Mouse (Mus musculus) gastrocnemius, postnatal 14 days (tissue): ENCODE measurements around the gene Irak2. TPM values are rescaled to one million over a fixed set of nuclear protein-coding genes. Genes with fewer than 3 reads are reported as not detected.
A peak's percentile ranks its signal among the peaks of the same experiment; 100 is the strongest.
"Not testable (repeated sequence)": the region's sequence is repeated elsewhere in the genome, so short reads cannot be mapped to it uniquely, and the experiment has no call there.

ENCODE experiments used
- DNase-seq: peaks from one replicate; pipeline ENCODE4 v3.0.0; 2021; ENCODE audit warnings: mixed read lengths
- intact Hi-C: fragments of 180-260 bp; cut with DNase I; formaldehyde crosslinking; loops from one replicate; pipeline ENCODE4 v1.15.1; 2025; ENCODE audit warnings: low total_unique reads
- total RNA-seq, 2 experiments: library from RNA; stranded (reverse); gene quantifications; 2 replicates each; pipeline ENCODE4 v1.2.3; 2021

Gene Irak2
- total RNA-seq, 2 experiments from 2014 or later, result 4.7 to 4.8 TPM

DNA sequence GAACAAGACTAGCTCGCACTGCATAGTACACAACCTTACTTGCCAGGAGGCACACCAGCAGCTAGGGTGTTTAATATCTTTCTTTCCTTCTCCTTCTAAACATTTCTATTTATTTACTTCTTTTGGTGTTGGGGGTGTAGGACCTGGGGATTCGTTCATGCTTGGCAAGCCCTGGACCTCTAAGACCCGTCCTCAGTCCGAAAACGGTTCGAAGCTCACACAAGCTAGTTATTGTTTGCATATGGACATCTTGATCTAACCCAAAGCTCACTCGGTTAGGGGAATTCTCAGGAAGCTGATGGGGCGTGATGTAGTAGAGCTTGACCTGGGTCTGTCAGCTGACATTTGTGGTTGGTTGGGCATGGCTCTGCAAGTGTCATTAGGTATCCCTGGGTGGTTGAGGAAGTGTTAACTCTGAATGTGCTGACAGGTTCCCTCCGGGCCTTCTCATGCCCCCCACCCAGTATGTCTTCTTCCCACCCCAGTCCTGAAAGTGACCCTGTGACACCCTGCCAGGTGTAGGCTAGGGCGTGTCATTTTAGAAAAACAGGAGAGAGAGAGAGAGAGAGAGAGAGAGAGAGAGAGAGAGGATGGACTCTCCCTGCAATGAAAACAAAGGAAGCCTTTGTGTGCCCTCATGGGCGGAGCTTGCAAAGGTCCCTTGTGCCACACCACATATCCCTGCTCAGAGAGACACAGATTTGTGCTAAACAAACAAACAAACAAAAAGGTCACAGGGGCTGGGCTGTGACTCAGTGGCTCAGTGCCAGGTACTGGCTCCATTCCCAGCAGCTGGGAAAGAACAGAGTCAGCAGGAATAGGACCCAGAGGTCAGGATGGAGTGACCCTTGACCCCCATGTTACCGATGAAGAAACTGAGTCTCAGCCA is 23.3 kb downstream of the Irak2 start:
- intact Hi-C loops, result no loop called here
- DNase-seq, result no peak

DNA sequence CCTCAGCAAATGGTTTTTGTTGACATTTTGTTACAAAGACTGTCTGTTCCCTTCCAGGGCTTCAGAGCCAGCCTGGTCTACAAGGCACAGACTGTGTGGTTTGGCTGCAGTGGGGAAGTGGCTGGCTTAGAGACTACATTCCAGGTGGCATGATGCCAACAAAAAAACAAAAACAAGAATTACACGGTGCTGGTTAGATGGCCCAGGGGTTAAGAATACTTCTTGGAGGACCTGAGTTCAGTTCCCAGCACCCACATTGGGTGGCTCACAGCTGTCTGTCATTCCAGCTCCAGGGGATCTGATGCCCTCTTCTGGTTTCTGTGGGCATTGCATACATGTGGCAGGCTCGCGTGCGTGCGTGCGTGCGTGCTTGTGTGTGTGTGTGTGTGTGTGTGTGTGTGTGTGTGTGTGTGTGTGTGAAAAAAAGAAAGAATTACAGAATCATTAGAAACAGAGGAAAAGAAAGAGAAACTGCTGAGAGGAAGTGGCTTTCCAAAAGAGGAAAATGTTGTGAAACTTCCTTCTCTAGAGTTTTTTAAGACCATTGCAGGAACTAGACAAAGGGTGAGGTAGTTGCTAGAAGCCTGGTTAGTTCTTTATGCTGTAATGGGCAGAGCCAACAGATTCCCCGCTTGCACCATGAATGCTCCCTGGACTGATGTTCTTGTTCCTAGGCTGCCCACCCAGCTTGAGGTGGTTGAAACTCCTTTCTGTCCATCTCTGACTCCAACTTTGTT is 24.9 kb downstream of the Irak2 start:
- DNase-seq, result no peak
- intact Hi-C loops, result no loop called here

DNA sequence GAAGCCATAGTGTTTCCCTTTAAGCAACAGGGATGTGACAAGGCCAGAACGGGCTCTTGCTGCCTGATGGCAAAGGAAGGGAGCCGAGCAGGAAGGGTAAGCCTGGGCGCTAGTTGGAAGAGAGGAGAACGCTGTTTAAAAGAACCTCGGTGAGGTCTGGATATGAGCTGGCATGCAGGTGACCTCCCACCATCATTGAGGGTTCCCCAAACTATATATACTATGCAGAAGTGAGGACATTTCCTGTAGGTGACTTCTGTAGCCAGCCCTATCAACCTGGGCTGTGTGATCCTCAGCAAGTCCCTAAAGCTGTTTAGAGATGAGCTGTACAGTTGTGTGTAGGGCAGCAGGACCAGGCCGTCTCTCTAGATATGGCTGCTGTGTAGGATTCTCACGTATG is 26.0 kb downstream of the Irak2 start:
- intact Hi-C loops, result no loop called here
- DNase-seq, result no peak

DNA sequence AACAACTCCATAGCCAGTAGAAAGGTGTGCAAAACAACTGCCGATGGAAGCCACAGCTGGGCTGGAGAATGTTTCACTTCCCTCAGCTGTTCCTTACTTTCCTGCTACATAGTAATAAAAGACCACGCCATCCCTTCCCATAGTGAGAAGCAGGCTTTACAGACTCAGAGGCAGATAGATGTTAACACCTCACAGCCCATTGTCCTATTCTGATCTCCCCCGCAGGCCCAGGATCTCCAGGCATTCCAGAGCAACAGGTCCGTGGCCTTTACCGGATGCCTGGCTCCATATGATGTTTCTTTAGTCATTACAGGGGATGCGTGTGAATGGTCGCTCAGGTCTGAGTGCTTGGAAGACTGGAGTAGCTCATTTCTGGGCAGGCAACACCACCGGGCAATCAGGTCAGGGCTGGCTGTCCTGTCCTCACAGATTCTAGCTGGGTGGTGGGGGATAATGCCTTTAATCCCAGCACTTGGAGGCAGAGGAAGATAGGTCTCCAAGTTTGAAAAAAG is 29.4 kb downstream of the Irak2 start:
- DNase-seq, result no peak
- intact Hi-C loops, result no loop called here

DNA sequence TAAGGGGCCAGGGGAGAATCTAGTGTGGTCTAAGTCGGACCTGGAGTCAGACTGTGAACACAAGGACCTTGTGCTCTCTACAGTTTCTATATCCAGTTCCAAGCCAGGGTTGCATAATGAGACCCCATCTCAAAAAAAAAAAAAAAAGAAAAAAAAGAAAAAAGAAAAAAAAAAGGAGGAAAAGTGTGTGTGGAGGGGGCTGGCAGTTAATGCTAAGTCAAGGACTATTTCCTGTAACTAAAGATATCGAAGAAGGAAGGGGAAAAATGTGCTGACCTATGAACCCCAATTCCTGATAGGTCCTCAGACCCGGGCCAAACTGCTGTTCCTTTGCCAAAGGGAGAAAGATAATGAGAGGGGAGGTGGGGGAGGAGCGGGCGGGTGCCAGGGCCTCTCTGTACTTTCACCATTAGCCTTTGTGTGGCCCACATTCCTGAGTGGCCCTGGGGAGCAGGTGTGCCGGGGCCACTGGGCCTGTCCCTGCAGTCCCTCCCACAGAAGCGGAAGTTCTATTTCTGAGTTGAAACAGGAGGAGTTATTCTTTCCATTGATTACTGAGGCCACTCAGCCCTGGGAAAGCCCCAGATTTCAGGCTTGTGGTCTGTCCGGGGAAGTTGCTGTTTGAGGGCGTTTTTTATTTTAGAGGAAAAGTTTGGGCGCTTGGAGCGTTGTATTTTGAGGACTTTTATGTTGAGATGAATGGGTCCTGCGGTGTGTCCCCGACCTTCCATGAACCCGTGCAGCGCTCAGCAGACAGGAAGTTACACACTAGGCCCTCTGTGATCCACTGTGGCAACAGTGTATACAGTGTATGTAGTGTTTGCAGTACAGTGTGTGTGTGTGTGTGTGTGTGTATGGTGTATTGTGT is 30.3 kb downstream of the Irak2 start:
- intact Hi-C loops, result no loop called here
- DNase-seq, result no peak

DNA sequence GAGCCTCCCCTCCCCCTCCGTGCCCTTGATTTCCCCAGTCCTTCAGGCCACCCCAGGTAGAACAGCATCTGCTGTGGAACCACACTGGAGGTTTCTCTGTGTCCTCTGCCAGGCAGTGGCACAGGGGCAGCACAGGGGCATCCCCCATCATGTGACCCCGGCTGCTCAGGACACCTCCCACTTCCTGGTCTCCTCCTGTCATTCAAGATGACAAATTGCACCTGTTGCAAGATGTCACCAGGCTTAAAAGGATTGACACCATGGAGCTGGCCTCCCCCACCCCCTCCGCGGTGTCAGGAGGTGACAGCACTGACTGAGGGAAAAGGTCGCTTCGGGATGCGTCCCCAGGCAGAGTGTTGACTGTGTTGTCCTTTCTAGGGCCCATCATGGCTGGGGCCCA is 31.6 kb downstream of the Irak2 start:
- intact Hi-C loops, result no loop called here
- DNase-seq, result no peak

DNA sequence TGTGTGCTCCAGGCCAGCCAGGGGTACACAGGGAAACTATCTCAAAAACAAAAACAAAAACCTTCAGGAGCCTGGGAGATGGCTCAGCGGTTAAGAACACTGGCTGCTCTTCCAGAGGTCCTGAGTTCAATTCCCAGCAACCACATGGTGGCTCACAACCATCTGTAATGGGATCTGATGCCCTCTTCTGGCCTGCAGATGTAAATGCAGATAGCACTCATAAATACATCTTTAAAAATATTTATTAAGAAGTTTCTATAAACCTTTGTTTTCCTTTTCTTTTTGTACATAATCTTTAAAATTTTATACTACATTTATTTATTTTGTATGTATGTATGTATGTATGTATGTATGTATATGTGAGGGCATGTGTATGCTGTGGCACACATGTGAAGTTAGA is 33.8 kb downstream of the Irak2 start:
- intact Hi-C loops, result not testable (repeated sequence)

DNA sequence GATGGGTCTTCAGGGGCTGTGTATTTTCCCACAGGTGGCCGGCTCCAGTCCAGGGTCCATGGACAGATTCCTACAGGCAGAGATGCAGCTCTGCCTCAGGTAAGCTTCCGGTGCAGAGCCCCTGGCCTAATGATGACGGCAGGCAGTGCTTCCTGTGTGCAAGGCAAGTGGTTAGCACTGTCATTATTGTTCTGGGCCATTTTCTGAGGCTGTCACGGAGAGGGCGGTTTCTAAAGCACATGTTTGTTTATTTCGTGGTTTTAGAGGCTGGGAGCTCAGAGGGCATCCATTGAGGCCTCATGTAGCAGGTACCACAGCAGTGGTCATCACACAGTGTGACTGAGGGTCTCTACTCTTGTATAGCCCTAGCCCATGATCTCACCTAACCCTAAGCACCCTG is 34.7 kb downstream of the Irak2 start:
- no peak for DNase-seq
- intact Hi-C loops, result no loop called here

More for the DNA sequence above, 33.8 kb downstream of the Irak2 start:
- not testable (repeated sequence) for DNase-seq

DNA sequence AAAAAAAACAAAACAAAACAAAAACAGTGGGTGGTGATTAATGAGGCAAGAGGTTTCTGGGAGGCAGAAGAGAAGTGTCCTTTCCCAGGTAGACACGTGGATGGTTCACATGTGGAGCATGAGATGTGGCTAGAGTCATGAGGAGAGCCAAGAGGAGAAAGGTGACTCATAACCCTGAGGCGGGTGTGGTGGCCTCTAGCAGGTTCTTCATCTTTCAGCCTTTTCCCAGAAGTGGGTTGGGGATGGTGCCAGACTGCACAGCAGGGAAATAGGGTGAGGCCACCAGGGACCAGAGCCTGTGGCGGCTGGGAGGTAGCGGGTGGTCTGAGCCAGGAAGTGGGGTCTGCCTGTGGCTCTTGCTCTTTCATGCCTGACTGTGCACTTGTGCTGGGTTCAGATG is 37.0 kb downstream of the Irak2 start:
- no peak for DNase-seq
- intact Hi-C loops, result no loop called here

DNA sequence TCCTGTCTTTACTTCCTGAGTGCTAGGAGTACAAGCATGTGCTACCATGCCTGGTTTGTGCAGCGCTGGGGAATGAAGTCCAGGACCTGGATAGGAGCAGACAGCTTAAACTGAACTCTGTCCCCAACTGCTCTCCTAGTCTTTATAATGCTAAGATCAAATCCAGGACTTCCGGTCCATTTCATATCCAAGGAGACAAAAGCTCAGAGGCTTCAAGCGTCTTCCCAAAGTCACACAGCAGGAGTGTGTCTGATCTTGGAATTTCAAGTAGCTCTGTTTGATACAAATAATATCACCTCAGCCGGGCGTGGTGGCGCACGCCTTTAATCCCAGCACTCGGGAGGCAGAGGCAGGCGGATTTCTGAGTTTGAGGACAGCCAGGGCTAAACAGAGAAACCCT is 37.7 kb downstream of the Irak2 start:
- no peak for DNase-seq
- intact Hi-C loops, result no loop called here

DNA sequence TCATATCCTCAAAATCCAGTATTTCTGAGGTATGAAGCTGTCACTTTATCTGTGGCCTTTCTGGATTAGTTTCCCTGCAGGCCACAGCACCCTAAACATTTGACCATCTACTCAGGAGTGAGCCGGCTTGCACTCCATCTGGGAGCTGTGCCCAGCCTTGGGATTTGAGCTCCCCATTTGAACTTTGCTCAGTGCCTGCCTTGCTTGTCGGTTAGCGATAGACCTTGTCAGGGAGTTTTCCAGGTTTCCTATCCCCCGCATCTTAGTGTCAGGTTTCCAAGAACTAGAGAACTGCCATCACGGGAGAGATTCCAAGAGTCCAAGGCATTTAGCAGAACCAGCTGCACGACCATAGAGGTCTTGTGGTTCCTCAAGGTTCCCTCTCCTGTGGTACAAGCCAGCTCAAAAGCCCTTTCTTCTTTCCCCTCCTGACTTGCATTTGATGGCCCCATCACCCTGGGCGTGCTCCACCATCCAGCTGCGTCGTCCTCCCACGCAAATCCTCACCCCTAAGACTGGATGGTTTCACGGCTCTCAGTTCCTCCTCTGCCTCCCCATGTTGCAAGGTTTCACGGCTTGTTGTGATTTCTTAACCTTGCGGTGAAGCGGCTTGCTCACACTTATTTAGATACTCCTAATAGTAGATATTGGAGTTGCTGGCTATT is 38.9 kb downstream of the Irak2 start:
- intact Hi-C loops, result no loop called here
- DNase-seq, result no peak

DNA sequence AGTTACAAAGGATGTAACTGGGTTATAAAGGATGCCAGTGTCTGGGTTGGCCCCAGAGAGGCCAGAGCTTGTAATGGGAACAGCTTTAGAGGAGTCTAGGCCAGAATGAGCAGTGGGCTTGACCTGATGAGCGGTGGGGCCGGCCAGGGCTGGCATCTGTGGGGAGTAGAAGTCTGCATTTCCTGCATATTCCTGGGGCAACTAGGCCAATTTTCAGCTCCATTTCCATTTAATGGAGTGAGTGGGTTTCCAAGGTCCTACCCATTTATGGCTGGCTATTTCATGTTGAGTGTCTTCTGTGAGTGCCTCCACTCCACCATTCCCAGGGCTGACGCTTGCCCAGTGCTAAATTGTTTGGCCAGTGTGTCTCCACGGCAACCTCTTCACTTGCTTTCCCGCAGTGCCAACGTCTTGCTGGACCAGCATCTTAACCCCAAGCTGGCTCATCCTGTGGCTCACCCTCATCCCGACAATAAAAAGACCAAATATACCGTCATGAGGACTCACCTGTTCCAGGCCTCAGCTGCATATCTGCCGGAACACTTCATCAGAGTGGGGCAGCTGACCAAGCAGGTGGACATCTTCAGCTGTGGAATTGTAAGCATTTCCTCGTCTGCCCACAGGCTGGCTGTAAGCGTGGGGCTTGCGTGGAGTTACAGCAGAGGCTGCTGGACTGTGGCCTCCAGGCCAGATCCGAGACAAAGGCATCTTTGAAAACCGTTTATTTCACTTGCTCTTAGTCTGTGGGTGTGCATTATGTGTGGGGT is 40.2 kb downstream of the Irak2 start:
- intact Hi-C loops, result no loop called here
- DNase-seq, result no peak

DNA sequence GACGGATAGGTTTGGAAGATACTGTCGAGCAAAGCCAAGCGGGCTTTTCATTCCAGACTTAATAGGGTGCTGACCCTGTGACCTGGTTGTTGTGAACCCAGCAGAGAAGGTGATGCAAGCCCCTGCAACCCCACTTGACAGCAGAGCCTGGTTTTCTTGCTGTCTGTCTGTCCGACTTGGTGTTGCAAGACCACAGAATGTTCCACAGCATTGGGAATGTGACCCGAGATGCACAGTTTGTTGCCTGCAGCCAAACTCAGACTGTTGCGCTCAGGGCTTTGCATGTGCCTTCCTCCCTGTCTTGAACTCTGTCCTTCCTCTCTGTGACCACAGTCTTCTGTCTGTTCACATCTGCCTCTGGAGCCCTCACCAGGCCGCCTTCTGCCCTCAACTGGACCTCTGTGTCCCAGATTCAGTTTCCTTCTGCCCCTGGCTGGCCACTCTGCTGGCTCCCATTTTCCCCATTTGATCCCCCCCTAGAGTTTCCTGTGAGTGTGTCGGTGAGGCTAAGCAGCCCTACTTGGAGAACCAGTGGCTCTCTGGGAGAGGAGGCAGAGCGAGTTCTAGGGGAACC is 41.8 kb downstream of the Irak2 start:
- DNase-seq, result no peak
- intact Hi-C loops, result loop anchor here (2.0 kb wide), 1 partner anchor 41 kb away; the partner anchor contains the start of gene Irak2

DNA sequence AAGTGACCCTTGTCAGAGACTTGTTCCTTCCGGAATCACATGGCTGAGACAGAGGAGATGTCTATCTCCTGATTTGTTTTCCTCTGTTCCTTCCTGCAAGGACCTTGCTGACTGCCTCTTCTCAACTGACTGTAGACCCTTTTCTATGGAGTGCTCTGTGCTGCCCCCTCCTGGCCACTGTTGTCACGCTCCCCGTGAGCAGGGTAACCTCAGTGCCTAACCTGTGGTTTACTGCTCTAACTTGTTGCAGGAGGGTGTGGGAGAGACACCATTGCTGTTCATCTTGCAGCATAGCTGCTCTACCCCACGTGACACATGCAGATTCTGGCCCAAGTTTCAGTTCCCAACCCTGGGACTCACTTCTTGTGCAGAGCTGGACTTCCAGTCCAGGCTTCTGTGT is 43.0 kb downstream of the Irak2 start:
- DNase-seq, result peak; percentile 79
- intact Hi-C loops, result loop anchor here (2.0 kb wide), 1 partner anchor 42 kb away; the partner anchor contains the start of gene Irak2

DNA sequence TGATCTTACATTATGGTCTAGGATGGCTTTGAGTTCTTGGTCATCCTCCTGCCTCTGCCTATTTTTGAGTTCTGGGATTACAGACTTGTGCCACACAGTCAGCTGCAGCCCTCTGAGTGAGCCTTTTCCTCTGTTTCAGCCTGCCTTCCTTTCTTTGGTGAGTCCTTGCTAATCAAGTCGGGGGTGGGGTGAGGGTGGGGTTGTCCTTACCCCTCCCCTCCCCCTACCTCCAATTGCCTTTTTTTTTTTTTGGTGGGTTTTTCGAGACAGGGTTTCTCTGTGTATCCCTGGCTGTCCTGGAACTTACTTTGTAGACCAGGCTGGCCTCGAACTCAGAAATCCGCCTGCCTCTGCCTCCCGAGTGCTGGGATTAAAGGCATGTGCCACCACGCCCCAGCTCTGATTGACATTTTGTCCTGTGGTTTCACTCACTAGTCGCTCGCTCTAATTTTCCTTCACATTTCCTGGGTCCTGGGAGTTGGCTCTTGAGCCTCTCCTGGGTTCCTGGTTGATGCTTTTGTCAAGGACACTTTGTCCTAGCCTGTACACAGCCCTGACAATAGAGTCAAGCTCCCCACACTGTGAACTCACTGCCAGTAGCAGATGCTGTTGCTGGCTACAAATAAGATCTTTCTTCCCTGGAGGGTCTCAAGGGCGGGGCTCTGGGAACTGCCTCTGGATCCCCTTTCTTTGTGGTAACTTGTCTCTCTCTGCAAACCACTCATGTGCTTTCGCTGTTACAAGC is 45.0 kb downstream of the Irak2 start:
- intact Hi-C loops, result no loop called here
- no peak for DNase-seq

DNA sequence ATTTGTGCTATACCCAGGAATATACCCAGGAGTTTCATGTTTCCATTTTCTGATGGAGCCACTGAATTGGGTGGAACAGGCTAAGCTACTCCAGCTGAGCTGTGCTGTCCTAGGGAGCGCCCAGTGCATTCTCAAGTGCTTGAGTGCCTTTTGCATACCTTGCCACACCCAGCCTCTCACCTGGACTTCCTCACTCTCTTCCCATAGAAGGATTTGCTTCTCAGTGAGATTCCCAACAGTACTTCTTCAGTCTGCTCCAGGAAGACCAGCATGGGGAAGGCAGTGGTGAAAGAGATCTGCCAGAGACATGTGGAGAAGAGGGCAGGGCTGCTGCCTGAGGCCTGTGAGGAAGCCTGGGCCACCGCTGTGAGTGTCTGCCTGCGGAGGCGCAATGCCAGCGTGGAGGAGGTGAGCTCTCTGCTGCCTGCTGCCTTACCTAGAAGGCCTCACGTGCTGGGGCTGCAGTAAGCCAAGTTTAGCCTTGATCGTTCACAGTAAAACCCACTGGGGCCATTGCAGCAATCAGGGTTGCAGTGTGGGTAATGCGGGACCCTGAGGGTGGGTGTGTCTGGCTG is 48.4 kb downstream of the Irak2 start:
- DNase-seq, result no peak
- intact Hi-C loops, result no loop called here

DNA sequence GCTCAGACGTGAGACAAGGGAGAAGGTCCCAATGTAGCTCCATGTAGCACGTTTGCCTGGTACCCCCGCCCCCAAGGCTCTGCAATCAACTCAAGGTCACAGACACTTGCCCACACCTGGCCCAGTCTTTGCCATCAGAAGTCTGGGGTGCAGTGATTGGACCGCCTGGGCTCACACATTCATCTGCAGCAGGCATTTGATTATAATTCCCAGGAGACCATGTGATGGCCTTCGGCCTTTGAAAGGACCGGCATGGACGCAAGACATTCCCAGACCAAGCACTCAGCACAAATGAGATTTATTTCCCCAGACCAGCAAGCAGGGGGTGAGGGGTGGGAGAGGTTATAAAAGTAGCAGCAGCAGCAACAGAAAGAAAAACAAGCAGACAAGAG is 51.7 kb downstream of the Irak2 start:
- intact Hi-C loops, result no loop called here
- no peak for DNase-seq
